Mouse (Mus musculus) megakaryocyte, embryonic 14.5 days (primary cell): ENCODE measurements around the gene Setdb1. TPM values are rescaled to one million over a fixed set of nuclear protein-coding genes. Genes with fewer than 3 reads are reported as not detected.
"Not testable (repeated sequence)": the region's sequence is repeated elsewhere in the genome, so short reads cannot be mapped to it uniquely, and the experiment has no call there.

Source experiments
- H3K27me3 ChIP-seq: replicated peaks from 2 replicates; pipeline ENCODE3; 2012; ENCODE audit warnings: inconsistent platforms
- H3K36me3 ChIP-seq: replicated peaks from 2 replicates; pipeline ENCODE3; 2012; ENCODE audit warnings: low read length, inconsistent platforms, mixed read lengths
- H3K4me1 ChIP-seq: 2 replicates; pipeline ENCODE4 v1.6.1; 2012; ENCODE audit warnings: inconsistent platforms
- H3K4me3 ChIP-seq: replicated peaks from 2 replicates; pipeline ENCODE3; 2012; ENCODE audit warnings: moderate library complexity, mild to moderate bottlenecking, inconsistent platforms
- H3K9me3 ChIP-seq: 2 replicates; pipeline ENCODE4 v1.6.1; 2012; ENCODE audit warnings: inconsistent platforms
- FLI1 ChIP-seq: IDR thresholded peaks from 2 replicates; pipeline ENCODE4 v1.6.1; 2012; ENCODE audit warnings: low read length, inconsistent platforms, mixed read lengths
- GATA1 ChIP-seq: IDR thresholded peaks from 3 replicates; pipeline ENCODE4 v1.6.1; 2012; ENCODE audit warnings: mixed read lengths, low read length, inconsistent platforms, borderline replicate concordance
- polyA plus RNA-seq: library from polyadenylated mRNA; stranded (reverse); fragments of >175 nt; gene quantifications from 2 replicates; pipeline ENCODE4 v1.2.3, GENCODE M21; 2012; ENCODE audit warnings: low replicate concordance; ENCODE audit not compliant: insufficient read depth

The Setdb1 gene
- polyA plus RNA-seq, 1 experiment: 6.3 TPM

GRCm38 (mm10) chr3:95346454-95346853, 10.5 kb downstream of the Setdb1 start:
- TF ChIP-seq FLI1 (no peak), GATA1 (no peak)
- no peaks in the 10 kb centered on the region for H3K9me3 ChIP-seq
- no peak overlapping the region for H3K4me3 ChIP-seq
- peaks cover 81% of the 10 kb centered on the region for H3K36me3 ChIP-seq
- no peaks in the 10 kb centered on the region for H3K4me1 ChIP-seq
- no peaks in the 10 kb centered on the region for H3K27me3 ChIP-seq

GRCm38 (mm10) chr3:95343356-95344000, 13.5 kb downstream of the Setdb1 start:
- not testable (repeated sequence) for H3K9me3 ChIP-seq, H3K27me3 ChIP-seq, H3K4me1 ChIP-seq, H3K4me3 ChIP-seq
- H3K36me3 ChIP-seq: peaks cover 90% of the 10 kb centered on the region

- H3K4me1 ChIP-seq: peaks cover 5% of the 10 kb centered on the region; the same call in 1 of the 2 replicates
- H3K9me3 ChIP-seq: no peaks in the 10 kb centered on the region
- H3K4me3 ChIP-seq: no peak overlapping the region
- TF ChIP-seq GATA1 (no peak), FLI1 (no peak)
- peaks cover 98% of the 10 kb centered on the region for H3K36me3 ChIP-seq
- no peaks in the 10 kb centered on the region for H3K27me3 ChIP-seq
Observed at GRCm38 (mm10) chr3:95338251-95338650, 18.8 kb downstream of the Setdb1 start.

- H3K36me3 ChIP-seq: peaks cover 98% of the 10 kb centered on the region
- TF ChIP-seq FLI1: no peak
- TF ChIP-seq GATA1: no peak
- H3K27me3 ChIP-seq: no peaks in the 10 kb centered on the region
- no peak overlapping the region for H3K4me3 ChIP-seq
- no peaks in the 10 kb centered on the region for H3K9me3 ChIP-seq
- peaks cover 5% of the 10 kb centered on the region; the same call in 1 of the 2 replicates for H3K4me1 ChIP-seq
Observed at GRCm38 (mm10) chr3:95337345-95337744, 19.7 kb downstream of the Setdb1 start.

GRCm38 (mm10) chr3:95331528-95331927, 25.5 kb downstream of the Setdb1 start:
- H3K4me3 ChIP-seq: no peak overlapping the region
- no peaks in the 10 kb centered on the region for H3K27me3 ChIP-seq
- H3K36me3 ChIP-seq: peaks cover 97% of the 10 kb centered on the region
- H3K9me3 ChIP-seq: no peaks in the 10 kb centered on the region
- TF ChIP-seq FLI1 (no peak), GATA1 (no peak)
- H3K4me1 ChIP-seq: peaks cover 5% of the 10 kb centered on the region; the same call in 1 of the 2 replicates

GRCm38 (mm10) chr3:95328803-95329404, 28.1 kb downstream of the Setdb1 start:
- Histone ChIP-seq H3K36me3 (peaks cover 98% of the 10 kb centered on the region), H3K9me3 (no peaks in the 10 kb centered on the region)

GRCm38 (mm10) chr3:95324454-95325144, 32.4 kb downstream of the Setdb1 start:
- Histone ChIP-seq H3K4me3 (no peak overlapping the region), H3K36me3 (peaks cover 100% of the 10 kb centered on the region), H3K4me1 (peaks cover 44% of the 10 kb centered on the region), H3K27me3 (no peaks in the 10 kb centered on the region), H3K9me3 (no peaks in the 10 kb centered on the region)
- TF ChIP-seq GATA1: no peak
- TF ChIP-seq FLI1: no peak

More at GRCm38 (mm10) chr3:95328803-95329404, 28.1 kb downstream of the Setdb1 start:
- TF ChIP-seq FLI1 (no peak), GATA1 (no peak)
- H3K27me3 ChIP-seq: no peaks in the 10 kb centered on the region
- H3K4me3 ChIP-seq: no peak overlapping the region
- peaks cover 15% of the 10 kb centered on the region for H3K4me1 ChIP-seq

GRCm38 (mm10) chr3:95323429-95323828, 33.6 kb downstream of the Setdb1 start:
- no peaks in the 10 kb centered on the region for H3K27me3 ChIP-seq
- H3K4me3 ChIP-seq: no peak overlapping the region
- H3K9me3 ChIP-seq: no peaks in the 10 kb centered on the region
- no peak; the same call in 2 of the 3 replicates for TF ChIP-seq GATA1
- no peak for TF ChIP-seq FLI1
- H3K36me3 ChIP-seq: peaks cover 99% of the 10 kb centered on the region
- peaks cover 56% of the 10 kb centered on the region for H3K4me1 ChIP-seq

GRCm38 (mm10) chr3:95319701-95320625, 37.0 kb downstream of the Setdb1 start:
- Histone ChIP-seq H3K9me3 (no peaks in the 10 kb centered on the region), H3K4me3 (no peak overlapping the region), H3K4me1 (peaks cover 72% of the 10 kb centered on the region), H3K27me3 (no peaks in the 10 kb centered on the region), H3K36me3 (peaks cover 78% of the 10 kb centered on the region)
- TF ChIP-seq GATA1: no peak
- TF ChIP-seq FLI1: no peak
